Mouse (Mus musculus): ENCODE data around the gene Lsm3. TPM values are rescaled to one million over a fixed set of nuclear protein-coding genes. Genes with fewer than 3 reads are reported as not detected.

The Lsm3 gene
- polyA plus RNA-seq, 1 experiment = 69.5 TPM

- Histone ChIP-seq H3K27me3 (ENCODE audit: control insufficient read depth, insufficient read depth, insufficient read length) (no peaks in the 10 kb centered on the region), H3K36me3 (ENCODE audit: control insufficient read depth, insufficient read depth) (no peaks in the 10 kb centered on the region), H3K79me2 (ENCODE audit: control insufficient read depth, insufficient read depth) (no peaks in the 10 kb centered on the region), H3K4me3 (no peak overlapping the region), H3K4me2 (ENCODE audit: low read depth) (peak overlapping the region; percentile 4), H3ac (ENCODE audit: control insufficient read depth, insufficient read length) (no peak overlapping the region)
- TF ChIP-seq MYOG (IDR thresholded peaks at IDR 0.05; ENCODE audit: control insufficient read depth in 1 of 3, insufficient read depth in 1 of 3, insufficient read length in 2 of 3, low read depth in 2 of 3) (no peak), MYOD1 (IDR thresholded peaks at IDR 0.05; ENCODE audit: control insufficient read depth in 1 of 3, insufficient read length in 2 of 3, low read depth in 2 of 3) (no peak), CEBPB (IDR thresholded peaks at IDR 0.05; ENCODE audit: insufficient read depth, poor library complexity, severe bottlenecking) (no peak), MAX (IDR thresholded peaks at IDR 0.05; ENCODE audit: low read depth) (no peak), POLR2A (IDR thresholded peaks at IDR 0.05; ENCODE audit: insufficient read length, low read depth) (no peak), E2F4 (IDR thresholded peaks at IDR 0.05; ENCODE audit: insufficient read depth) (no peak), USF1 (IDR thresholded peaks at IDR 0.05; ENCODE audit: low read depth) (no peak), SRF (IDR thresholded peaks at IDR 0.05; ENCODE audit: control insufficient read depth, insufficient read length, low read depth) (no peak), TCF12 (IDR thresholded peaks at IDR 0.05; ENCODE audit: insufficient read depth, poor library complexity, severe bottlenecking) (no peak), POLR2AphosphoS2 (IDR thresholded peaks at IDR 0.05; ENCODE audit: insufficient read length, low read depth) (no peak), TCF3 (IDR thresholded peaks at IDR 0.05; ENCODE audit: insufficient read length, low read depth) (no peak), REST (IDR thresholded peaks at IDR 0.05; ENCODE audit: insufficient read depth, insufficient read length) (no peak)
Observed at GRCm38 (mm10) chr6:91533771-91534170, 18.0 kb downstream of the Lsm3 start.

- TF ChIP-seq MAX (IDR thresholded peaks at IDR 0.05; ENCODE audit: low read depth) = no peak
- TF ChIP-seq MYOG (IDR thresholded peaks at IDR 0.05; ENCODE audit: control insufficient read depth in 1 of 3, insufficient read depth in 1 of 3, insufficient read length in 2 of 3, low read depth in 2 of 3) = no peak
- no peak for TF ChIP-seq CEBPB (IDR thresholded peaks at IDR 0.05; ENCODE audit: insufficient read depth, poor library complexity, severe bottlenecking)
- no peak for TF ChIP-seq POLR2AphosphoS2 (IDR thresholded peaks at IDR 0.05; ENCODE audit: insufficient read length, low read depth)
- no peak for TF ChIP-seq E2F4 (IDR thresholded peaks at IDR 0.05; ENCODE audit: insufficient read depth)
- TF ChIP-seq SRF (IDR thresholded peaks at IDR 0.05; ENCODE audit: control insufficient read depth, insufficient read length, low read depth) = no peak
- TF ChIP-seq REST (IDR thresholded peaks at IDR 0.05; ENCODE audit: insufficient read depth, insufficient read length) = no peak
- no peak for TF ChIP-seq TCF3 (IDR thresholded peaks at IDR 0.05; ENCODE audit: insufficient read length, low read depth)
- no peak for TF ChIP-seq MYOD1 (IDR thresholded peaks at IDR 0.05; ENCODE audit: control insufficient read depth in 1 of 3, insufficient read length in 2 of 3, low read depth in 2 of 3)
- no peak for TF ChIP-seq TCF12 (IDR thresholded peaks at IDR 0.05; ENCODE audit: insufficient read depth, poor library complexity, severe bottlenecking)
- no peak for TF ChIP-seq POLR2A (IDR thresholded peaks at IDR 0.05; ENCODE audit: insufficient read length, low read depth)
- no peak for TF ChIP-seq USF1 (IDR thresholded peaks at IDR 0.05; ENCODE audit: low read depth)
Observed at GRCm38 (mm10) chr6:91534268-91534667, 18.5 kb downstream of the Lsm3 start.

GRCm38 (mm10) chr6:91535231-91535630 lies 19.5 kb downstream of the Lsm3 start:
- H3K4me2 ChIP-seq (ENCODE audit: low read depth) = no peak overlapping the region
- H3K79me2 ChIP-seq (ENCODE audit: control insufficient read depth, insufficient read depth) = no peaks in the 10 kb centered on the region
- no peak overlapping the region for H3K4me3 ChIP-seq
- H3K36me3 ChIP-seq (ENCODE audit: control insufficient read depth, insufficient read depth) = no peaks in the 10 kb centered on the region
- no peaks in the 10 kb centered on the region for H3K27me3 ChIP-seq (ENCODE audit: control insufficient read depth, insufficient read depth, insufficient read length)
- TF ChIP-seq TCF3 (IDR thresholded peaks at IDR 0.05; ENCODE audit: insufficient read length, low read depth) = no peak
- no peak for TF ChIP-seq MYOG (IDR thresholded peaks at IDR 0.05; ENCODE audit: control insufficient read depth in 1 of 3, insufficient read depth in 1 of 3, insufficient read length in 2 of 3, low read depth in 2 of 3)
- no peak for TF ChIP-seq POLR2AphosphoS2 (IDR thresholded peaks at IDR 0.05; ENCODE audit: insufficient read length, low read depth)
- TF ChIP-seq TCF12 (IDR thresholded peaks at IDR 0.05; ENCODE audit: insufficient read depth, poor library complexity, severe bottlenecking) = no peak
- no peak for TF ChIP-seq REST (IDR thresholded peaks at IDR 0.05; ENCODE audit: insufficient read depth, insufficient read length)
- no peak for TF ChIP-seq CEBPB (IDR thresholded peaks at IDR 0.05; ENCODE audit: insufficient read depth, poor library complexity, severe bottlenecking)
- no peak for TF ChIP-seq MYOD1 (IDR thresholded peaks at IDR 0.05; ENCODE audit: control insufficient read depth in 1 of 3, insufficient read length in 2 of 3, low read depth in 2 of 3)
- TF ChIP-seq USF1 (IDR thresholded peaks at IDR 0.05; ENCODE audit: low read depth) = no peak
- no peak for TF ChIP-seq MAX (IDR thresholded peaks at IDR 0.05; ENCODE audit: low read depth)
- TF ChIP-seq E2F4 (IDR thresholded peaks at IDR 0.05; ENCODE audit: insufficient read depth) = no peak
- no peak for TF ChIP-seq POLR2A (IDR thresholded peaks at IDR 0.05; ENCODE audit: insufficient read length, low read depth)
- no peak overlapping the region for H3ac ChIP-seq (ENCODE audit: control insufficient read depth, insufficient read length)

More at GRCm38 (mm10) chr6:91534268-91534667, 18.5 kb downstream of the Lsm3 start:
- H3K27me3 ChIP-seq (ENCODE audit: control insufficient read depth, insufficient read depth, insufficient read length) = no peaks in the 10 kb centered on the region
- H3K79me2 ChIP-seq (ENCODE audit: control insufficient read depth, insufficient read depth) = no peaks in the 10 kb centered on the region
- H3K4me2 ChIP-seq (ENCODE audit: low read depth) = peak overlapping the region; percentile 4
- no peak overlapping the region for H3ac ChIP-seq (ENCODE audit: control insufficient read depth, insufficient read length)
- no peaks in the 10 kb centered on the region for H3K36me3 ChIP-seq (ENCODE audit: control insufficient read depth, insufficient read depth)
- no peak overlapping the region for H3K4me3 ChIP-seq

- Histone ChIP-seq H3ac (ENCODE audit: control insufficient read depth, insufficient read length) (no peak overlapping the region), H3K4me3 (no peak overlapping the region), H3K27me3 (ENCODE audit: control insufficient read depth, insufficient read depth, insufficient read length) (no peaks in the 10 kb centered on the region), H3K36me3 (ENCODE audit: control insufficient read depth, insufficient read depth) (no peaks in the 10 kb centered on the region), H3K4me2 (ENCODE audit: low read depth) (no peak overlapping the region), H3K79me2 (ENCODE audit: control insufficient read depth, insufficient read depth) (no peaks in the 10 kb centered on the region)
- TF ChIP-seq POLR2A (IDR thresholded peaks at IDR 0.05; ENCODE audit: insufficient read length, low read depth) (no peak), POLR2AphosphoS2 (IDR thresholded peaks at IDR 0.05; ENCODE audit: insufficient read length, low read depth) (no peak)
Observed at GRCm38 (mm10) chr6:91536047-91536765, 20.5 kb downstream of the Lsm3 start.
